Mouse (Mus musculus) thymus, adult 18-20 months (tissue): ENCODE results near the gene Slc2a8.

ENCODE experiments used
- DNase-seq, 2 experiments: peaks; one replicate each; pipeline ENCODE4 v3.0.0; 2022; ENCODE audit warnings: mixed read lengths in 2 of 2

The Slc2a8 gene

GRCm38 (mm10) chr2:32928235-32928946, 53.5 kb downstream of the Slc2a8 start:
- DNase-seq: peak; percentile 44 to 55

DNA sequence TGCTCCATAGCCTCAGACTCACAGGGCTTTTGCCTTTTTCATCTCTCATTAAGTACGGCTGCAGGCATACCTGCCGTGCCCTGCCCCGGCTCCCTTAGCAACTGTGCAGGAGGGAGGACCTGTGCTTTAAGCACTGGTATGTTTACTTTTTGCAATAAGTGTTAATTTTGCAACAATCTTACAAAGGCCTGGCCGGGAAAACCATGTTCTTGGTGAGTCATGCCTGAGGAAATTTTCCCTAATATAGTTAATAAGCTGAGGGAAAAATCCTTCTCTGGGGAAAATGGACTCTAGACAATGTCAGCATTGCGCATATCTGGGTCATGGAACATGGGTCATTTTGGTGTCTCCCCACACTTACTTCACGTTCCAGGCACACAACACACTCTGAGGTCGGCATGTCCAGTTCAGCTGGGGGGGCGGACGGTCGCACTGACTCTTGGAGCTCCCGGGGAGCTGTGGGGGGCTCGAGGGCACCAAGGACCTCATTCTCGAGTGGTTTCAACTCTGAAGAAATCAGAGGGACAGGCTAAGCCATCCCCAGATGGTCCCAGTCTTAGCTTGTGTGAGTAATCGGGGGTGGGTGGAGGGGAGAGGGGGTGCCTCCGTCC, 54.2 kb downstream of the Slc2a8 start:
- DNase-seq: no peak

DNA sequence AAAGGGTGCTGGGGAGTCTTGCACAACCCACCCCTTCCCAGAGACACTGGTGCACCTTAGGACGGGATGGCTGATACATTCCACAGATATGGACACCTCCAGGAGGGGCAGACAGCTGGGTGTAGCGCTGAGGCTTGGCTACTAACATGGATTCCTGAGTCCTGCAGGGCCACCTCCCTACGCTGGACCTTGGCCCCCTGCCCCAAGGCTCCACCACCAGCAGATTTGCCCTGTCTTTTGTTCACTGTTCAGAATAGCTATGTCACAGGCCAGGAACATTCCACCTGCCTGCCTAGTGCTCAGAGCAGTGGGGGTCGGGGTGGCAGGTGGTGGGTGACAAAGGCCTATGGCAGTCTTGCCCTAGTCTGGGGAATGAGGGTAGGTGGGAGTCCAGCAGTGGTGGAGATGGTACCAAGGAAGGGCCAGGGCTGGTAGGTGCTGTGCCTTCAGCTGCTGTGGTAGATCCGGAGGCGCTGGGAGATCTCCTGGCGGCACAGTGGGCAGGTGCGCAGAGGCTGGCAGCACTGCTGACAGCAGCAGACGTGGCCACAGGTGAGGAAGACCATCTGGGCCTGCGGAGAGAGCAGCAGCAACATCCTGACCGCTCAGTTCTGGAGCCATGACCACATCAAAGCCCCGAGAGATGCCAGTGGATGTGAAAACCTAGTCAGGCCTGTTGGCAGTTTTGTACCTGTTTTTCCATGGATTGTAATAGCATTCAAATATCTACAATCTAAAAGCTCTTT, 55.4 kb downstream of the Slc2a8 start:
- peak; percentile 49 to 63 for DNase-seq

DNA sequence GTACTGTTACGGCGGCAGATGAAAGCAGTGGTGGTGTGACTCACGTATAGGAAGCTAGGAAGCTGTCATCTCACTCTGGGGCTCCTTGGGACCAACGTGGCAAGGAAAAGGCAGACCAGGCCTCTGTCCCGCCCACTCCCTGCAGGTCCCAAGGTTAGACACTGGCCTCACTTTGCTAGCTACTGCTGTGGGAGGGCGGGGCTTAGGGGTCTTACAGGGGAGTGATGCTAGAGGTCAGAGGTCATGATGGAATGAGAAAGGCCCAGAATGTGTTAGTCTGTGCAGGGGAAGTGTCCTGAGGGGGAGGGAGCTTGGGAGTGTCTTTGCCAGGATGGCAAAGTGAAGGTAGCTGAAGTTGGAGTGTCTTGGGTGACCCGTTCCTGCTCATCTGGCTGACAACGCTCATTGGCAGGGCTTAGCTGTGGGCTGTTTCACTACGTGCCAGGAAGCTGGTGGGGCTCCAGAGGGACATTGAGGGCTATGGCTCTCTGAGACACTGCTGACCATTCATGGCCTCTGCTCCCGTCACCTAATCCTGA, 57.5 kb downstream of the Slc2a8 start:
- DNase-seq: no peak

GRCm38 (mm10) chr2:32923551-32924250, 58.2 kb downstream of the Slc2a8 start:
- no peak for DNase-seq
